Mouse (Mus musculus) liver, postnatal 0 days (tissue): ENCODE results near the gene Repin1.

Experiments
- CTCF ChIP-seq: sonication (generic); IDR thresholded peaks from 2 replicates; pipeline ENCODE4 v1.5.1; 2016; ENCODE audit warnings: antibody characterized with exemption, low read depth
- EP300 ChIP-seq: IDR thresholded peaks from 2 replicates; pipeline ENCODE4 v1.6.1; 2016; ENCODE audit warnings: antibody characterized with exemption, low read depth, mild to moderate bottlenecking

DNA sequence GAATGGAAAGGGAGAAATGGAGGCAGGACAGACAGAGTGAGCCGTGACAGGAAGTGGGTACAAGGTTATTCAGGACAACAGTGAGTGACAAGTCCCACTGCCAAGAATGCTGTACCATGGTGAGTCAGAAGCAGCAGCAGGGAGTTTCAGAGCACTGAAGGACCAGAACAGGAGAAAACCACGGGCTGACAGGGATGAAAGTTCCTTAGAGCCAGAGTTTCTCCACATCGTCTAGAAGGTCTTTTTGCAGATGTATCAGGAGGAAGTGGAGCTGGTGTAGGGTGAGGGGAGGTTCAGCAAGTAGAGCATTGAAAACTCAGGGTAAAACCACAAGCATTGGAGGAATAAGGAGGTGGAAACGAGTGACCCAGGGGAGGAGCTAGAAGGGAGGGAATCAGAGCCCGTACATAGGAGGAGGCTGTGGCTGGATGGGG lies 14.5 kb upstream of the Repin1 start:
- TF ChIP-seq CTCF (no peak), EP300 (no peak)
